Mouse (Mus musculus): ENCODE measurements at regions not wholly inside any gene's neighbourhood (a gene's known extent, or its start where the extent isn't known, plus 50 kb on each side); places are given as distances from the start of the nearest gene placed in this dataset.

DNA sequence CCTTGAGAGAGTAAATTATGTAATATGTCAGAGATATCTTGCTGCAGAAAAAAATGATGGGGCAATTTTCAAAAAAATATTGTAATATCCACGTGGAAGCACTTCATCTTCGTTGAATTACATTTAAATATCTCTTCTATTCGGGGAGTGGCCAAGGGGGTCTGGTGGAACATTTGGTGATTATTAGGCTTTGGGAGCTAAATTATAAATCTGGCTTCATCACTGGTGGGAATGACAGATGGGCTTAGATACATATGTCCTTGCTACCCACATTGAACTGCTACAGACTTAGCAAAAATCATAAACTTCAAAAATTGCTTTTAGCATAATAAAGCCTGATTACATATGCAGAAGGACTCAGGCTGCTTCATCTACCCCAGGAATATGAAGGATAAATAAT is 119.5 kb downstream of the Tmem18 start:
- no peak for TF ChIP-seq CTCF (IDR thresholded peaks at IDR 0.05; ENCODE audit: low read depth)
- no peak for TF ChIP-seq EP300 (IDR thresholded peaks at IDR 0.05; ENCODE audit: low read depth)
